Mouse (Mus musculus) cerebellum, adult 11 months (tissue): ENCODE data around the gene Col4a1.

ENCODE experiments used
- DNase-seq: peaks from one replicate; pipeline ENCODE4 v3.0.0; 2022

The Col4a1 gene

GRCm38 (mm10) chr8:11298531-11299316, 13.9 kb downstream of the Col4a1 start:
- DNase-seq = no peak

DNA sequence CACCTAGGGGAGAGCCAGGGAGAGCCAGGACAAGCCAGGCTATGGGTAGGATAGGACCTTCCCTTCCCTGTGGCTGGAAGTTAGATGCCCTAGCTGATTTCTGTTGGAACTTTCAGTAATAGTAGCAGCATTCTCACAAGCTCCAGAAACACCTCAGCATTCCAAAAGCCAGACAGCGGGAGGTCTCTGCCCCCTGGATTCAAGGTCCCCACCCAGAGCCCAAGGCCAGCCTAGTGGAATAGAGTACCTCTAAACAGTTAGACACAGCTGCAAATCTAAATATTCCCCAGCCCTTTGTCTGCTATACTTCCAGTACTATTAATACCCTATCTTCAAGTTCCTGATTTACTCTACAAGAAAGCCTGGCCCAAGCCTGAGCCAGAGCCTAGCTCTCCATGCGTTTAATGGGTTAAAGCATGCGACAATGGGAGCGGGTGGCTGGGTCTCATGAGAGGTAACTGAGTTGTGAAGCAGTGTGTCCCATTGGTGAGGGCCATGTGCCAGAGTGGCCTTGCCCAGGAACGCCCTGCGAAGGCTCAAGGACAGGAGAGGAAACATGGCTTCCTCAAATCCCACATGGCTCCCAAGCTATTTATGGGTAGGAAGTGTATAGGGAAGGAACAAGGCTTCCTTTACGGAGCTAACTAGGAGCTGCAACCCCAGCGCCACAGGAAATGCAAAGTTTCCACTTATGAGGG, 15.3 kb downstream of the Col4a1 start:
- no peak for DNase-seq

GRCm38 (mm10) chr8:11296282-11296943, 16.2 kb downstream of the Col4a1 start:
- no peak for DNase-seq

- DNase-seq = no peak
Measured at GRCm38 (mm10) chr8:11292611-11293010, 20.0 kb downstream of the Col4a1 start.

- DNase-seq = no peak
Measured at GRCm38 (mm10) chr8:11290533-11290932, 22.1 kb downstream of the Col4a1 start.

DNA sequence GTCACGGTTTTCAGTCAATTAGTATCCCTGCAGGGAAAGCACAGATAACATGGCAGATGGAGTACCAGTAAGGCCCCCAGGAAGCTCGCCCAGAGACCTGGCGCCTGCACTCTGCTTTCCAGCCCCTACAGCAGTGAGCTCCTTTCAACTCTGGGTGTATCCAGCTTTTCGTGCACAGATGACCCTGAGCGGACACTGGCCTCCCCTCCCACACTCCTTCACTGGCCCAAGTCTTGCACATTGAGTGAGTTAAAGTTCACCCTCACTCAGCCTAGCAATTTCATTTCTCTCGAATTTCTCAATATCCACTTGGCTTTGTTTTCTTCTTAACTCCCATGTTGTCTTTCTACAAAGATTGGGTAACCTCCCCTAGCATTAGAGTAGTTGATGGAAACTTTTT, 24.3 kb downstream of the Col4a1 start:
- DNase-seq = no peak

DNA sequence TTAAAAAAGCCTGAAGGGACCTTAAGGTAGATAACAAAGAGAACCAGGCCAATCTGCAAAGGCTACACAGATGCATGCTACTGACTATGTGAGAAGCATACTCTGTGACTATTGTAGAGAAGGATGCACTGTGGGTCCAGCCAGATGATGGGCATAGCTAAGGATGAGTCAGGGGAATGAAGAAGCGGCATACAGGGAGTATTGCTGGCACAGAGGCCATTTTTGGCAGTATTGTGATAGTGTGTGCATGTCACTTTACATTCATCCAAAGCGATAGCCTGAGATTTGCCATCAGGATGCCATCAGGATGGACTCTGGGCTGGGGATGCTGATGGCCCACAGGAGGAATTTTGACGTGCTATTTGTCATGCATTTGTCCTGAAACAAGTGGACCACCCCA, 25.5 kb downstream of the Col4a1 start:
- DNase-seq = no peak

GRCm38 (mm10) chr8:11285437-11285836, 27.2 kb downstream of the Col4a1 start:
- no peak for DNase-seq

DNA sequence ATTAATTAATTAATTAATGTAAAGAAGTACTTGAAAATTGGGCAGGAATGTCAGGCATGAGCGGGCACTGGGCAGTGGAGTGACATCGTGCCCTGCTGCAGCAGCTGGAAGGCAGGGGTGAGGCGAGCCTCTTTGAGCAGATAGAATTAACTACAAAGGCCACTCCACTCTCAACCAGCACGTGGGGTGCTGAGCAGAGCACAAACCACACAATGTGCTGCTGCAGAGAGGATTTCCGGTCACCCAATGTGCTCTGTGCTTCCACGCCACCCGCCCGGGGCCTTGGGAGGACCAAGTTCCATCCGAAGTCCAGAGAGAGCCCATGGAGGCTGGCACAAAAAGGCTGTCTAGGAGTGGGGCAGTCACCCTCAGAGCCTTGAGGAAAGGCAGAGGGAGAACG, 29.4 kb downstream of the Col4a1 start:
- DNase-seq = no peak

DNA sequence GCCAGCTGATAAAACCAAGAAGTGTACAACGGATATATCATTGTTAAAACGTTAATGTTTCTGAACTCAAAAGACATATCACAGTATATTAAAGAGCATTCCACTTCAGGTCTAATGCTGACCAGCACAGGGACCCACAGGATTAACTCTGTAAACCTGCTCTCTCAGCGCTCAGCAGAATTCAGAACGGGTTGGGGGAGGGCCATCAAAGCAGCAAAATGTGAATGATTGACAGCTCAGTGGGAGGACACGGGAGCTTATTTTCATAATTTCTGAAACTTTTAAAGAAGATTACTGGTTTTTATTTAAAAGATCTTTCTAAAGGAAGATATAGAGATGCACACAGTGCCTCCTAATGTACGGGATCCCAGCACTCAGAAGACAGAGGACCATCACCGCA, 29.9 kb downstream of the Col4a1 start:
- DNase-seq = no peak

- DNase-seq = no peak
Measured at GRCm38 (mm10) chr8:11282139-11282538, 30.5 kb downstream of the Col4a1 start.

GRCm38 (mm10) chr8:11280721-11281268, 31.8 kb downstream of the Col4a1 start:
- no peak for DNase-seq

GRCm38 (mm10) chr8:11279296-11279826, 33.3 kb downstream of the Col4a1 start:
- no peak for DNase-seq

- DNase-seq = no peak
Measured at GRCm38 (mm10) chr8:11278101-11278611, 34.5 kb downstream of the Col4a1 start.

DNA sequence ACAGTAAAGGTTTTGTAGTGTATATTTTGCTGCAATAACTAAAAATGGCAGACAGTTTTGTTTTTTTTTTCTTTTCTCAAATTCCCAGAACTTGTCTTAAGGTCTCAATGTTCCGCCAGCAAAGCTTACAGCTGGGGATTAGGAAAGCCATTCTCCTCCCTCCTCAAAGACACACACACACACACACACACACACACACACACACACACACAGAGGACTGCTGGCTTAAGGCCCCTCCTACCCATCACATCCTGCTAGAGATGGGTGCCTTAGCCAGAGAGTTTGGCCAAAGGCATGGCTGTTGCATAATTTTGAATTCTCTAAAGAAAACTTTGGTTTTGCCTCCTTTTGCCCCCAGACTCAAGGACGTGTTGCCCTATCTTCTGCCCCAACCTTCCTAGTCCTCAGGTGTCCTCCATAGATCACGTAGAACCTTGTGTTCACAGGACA, 35.0 kb downstream of the Col4a1 start:
- DNase-seq = no peak

- DNase-seq = no peak
Measured at GRCm38 (mm10) chr8:11276286-11276685, 36.3 kb downstream of the Col4a1 start.

DNA sequence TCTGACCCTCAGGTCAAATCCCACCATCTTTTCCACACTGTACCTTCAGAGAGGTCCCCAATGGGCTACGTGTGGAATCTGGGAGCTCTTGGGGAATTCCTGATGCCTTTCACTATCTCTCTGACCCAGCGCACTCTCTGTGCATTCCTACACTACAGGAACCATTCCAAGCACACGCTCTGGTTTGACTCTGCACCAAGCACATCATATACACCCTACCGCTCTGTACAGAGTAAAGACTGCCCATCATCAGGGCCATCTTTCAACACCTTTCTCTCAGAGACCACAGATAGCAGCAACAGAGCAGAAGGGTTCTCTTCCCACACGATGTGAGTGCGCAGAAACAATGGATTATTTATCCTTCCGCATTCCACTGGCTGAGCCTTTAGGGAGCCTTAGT, 38.2 kb downstream of the Col4a1 start:
- DNase-seq = no peak

- no peak for DNase-seq
Measured at GRCm38 (mm10) chr8:11273506-11274158, 39.0 kb downstream of the Col4a1 start.

DNA sequence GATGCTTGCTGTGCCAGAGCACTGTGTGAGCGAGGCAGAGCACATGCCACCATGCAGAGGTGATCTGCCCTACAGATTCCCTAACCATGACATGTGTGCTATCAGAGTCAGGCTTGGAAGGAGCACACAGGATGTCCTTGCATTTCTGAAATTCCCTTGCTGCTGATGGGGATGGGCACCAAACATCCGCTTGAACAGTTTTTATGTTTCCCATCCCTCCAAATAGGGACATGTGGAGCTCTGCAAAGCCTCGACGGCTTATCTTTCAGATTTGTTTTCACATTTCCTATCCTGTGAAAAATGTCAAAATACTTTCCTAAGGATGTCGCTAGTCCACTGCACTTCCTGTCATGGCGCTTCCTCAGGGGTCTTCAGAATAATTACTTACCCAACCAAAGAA, 40.4 kb downstream of the Col4a1 start:
- no peak for DNase-seq

GRCm38 (mm10) chr8:11270826-11271225, 41.8 kb downstream of the Col4a1 start:
- no peak for DNase-seq

DNA sequence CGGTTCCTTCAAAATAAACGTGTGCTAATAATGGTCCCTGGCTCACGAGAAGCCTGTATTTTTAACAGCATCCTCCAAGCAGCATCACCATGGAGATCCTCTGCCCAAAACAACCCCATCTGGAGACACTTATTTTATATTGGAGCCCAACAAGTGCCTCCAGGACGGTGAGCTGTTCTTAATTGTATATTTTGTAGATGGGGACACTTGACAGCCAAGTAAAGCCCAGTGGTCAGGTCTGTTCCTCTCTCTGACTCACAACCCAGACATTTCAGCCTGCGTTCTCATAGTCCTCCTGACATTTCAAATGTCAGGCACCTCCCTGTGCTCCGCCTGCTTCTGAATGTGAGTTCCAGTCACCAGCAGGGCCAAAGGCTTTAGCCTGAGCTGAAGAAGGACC, 43.9 kb downstream of the Col4a1 start:
- no peak for DNase-seq

DNA sequence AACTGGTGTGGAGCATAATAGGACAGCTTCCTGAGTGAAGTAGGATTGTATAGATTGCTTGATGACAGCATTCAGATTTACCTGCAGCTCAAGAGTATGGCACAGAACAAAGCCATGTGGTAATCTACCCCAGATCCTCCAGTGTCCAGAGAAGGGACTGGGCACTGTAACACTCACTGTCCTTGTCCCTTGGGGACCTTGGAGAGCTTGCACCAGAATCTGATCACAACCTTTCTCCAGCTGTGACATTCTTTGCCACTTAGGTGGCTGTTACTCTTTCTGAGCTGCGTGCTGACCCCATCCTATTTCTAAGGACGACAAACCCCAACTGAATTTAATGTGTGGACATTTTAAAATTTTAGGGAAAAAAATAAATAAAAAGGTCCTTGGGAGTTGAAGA, 46.2 kb downstream of the Col4a1 start:
- no peak for DNase-seq

- DNase-seq = no peak
Measured at GRCm38 (mm10) chr8:11265971-11266370, 46.7 kb downstream of the Col4a1 start.
